Mouse (Mus musculus): Measurements from ENCODE around the gene Cyct. TPM values are rescaled to one million over a fixed set of nuclear protein-coding genes. Genes with fewer than 3 reads are reported as not detected.

Gene Cyct
- not detected in 2 replicates for polyA plus RNA-seq (2015; fragmentation: Nextera tagmentation; extraction: Ambion mirVana)

DNA sequence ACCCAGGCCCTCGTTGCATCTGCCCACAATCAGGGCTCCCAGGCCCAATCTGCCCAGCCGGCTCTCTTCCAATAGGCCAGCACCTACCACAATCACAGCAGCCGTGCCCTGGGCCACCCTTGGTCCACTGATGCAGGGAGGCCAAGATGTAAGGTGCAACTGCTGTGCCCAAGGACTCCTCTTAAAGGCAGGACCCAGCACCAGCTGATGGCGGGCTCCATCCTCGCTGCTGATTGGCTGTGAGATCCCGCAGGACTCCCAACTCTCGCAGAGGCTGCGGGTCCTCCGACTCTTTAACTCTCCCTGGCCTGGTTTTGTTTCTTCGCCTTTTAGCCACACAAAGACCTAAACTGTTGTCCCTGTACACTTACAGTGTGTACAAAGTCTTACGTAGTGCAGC, at the start of gene Cyct:
TSS of gene Cyct (minus strand) at position 225 of the 400 bp plus-strand sequence.
- no peak for ATAC-seq

DNA sequence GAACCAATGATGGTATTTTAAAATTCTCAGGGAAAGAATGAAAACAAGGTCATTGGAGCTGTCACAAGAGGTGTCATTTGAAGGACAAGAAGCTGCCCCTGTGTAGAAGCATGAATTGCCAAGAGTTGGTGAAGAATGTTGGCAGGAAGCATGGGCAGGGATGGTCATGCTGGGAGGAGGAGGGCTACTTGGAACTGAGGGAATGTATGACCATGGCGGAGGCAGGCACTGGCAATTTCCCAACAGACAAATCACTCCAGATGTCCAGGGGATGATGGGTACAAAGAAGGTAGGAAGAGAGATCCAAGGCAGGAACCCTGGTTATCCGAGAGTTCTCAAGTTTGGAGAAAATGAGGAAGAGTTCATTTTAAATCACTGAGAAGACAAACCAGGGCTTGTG, 49.7 kb upstream of the Cyct start:
- Histone ChIP-seq H3K27me3 (ENCODE audit: insufficient read depth, low read length) (peaks cover 25% of the 10 kb centered on the region), H3K4me3 (ENCODE audit: low read depth, low read length) (no peak overlapping the region), H3K9me3 (ENCODE audit: low read length) (no peaks in the 10 kb centered on the region), H3K4me2 (ENCODE audit: low read depth, low read length) (no peak overlapping the region), H3K9ac (replicated peaks) (no peak overlapping the region), H3K36me3 (replicated peaks; ENCODE audit: insufficient read depth, low read length) (no peaks in the 10 kb centered on the region), H3K4me1 (ENCODE audit: insufficient read depth) (peaks cover 8% of the 10 kb centered on the region), H3K27ac (ENCODE audit: low read depth) (no peak overlapping the region)
- WGBS (ENCODE audit: insufficient replicate concordance) = 70% methylated on average over 2 of the region's 2 CpGs
- DNase-seq (no peak), ATAC-seq (no peak)
- no peak for TF ChIP-seq EP300 (IDR thresholded peaks at IDR 0.05; ENCODE audit: low read depth)
- TF ChIP-seq CTCF (IDR thresholded peaks at IDR 0.05; ENCODE audit: low read depth) = no peak

More for the DNA sequence above, at the start of gene Cyct:
- WGBS (ENCODE audit: insufficient replicate concordance) = 84% methylated on average over 11 of the region's 11 CpGs
- TF ChIP-seq CTCF (IDR thresholded peaks at IDR 0.05; ENCODE audit: low read depth) (no peak), EP300 (IDR thresholded peaks at IDR 0.05; ENCODE audit: low read depth) (no peak)
- no peaks in the 10 kb centered on the region for H3K27me3 ChIP-seq (ENCODE audit: insufficient read depth, low read length)
- H3K4me2 ChIP-seq (ENCODE audit: low read depth, low read length) = no peak within 1 kb of the TSS
- H3K36me3 ChIP-seq (replicated peaks; ENCODE audit: insufficient read depth, low read length) = no peaks in the 10 kb centered on the region
- H3K27ac ChIP-seq (ENCODE audit: low read depth) = no peak within 1 kb of the TSS
- no peaks in the 10 kb centered on the region for H3K4me1 ChIP-seq (ENCODE audit: insufficient read depth)
- no peak within 1 kb of the TSS for H3K9ac ChIP-seq (replicated peaks)
- no peak for DNase-seq
- no peak within 1 kb of the TSS for H3K4me3 ChIP-seq (ENCODE audit: low read depth, low read length)
- H3K9me3 ChIP-seq (ENCODE audit: low read length) = no peaks in the 10 kb centered on the region

DNA sequence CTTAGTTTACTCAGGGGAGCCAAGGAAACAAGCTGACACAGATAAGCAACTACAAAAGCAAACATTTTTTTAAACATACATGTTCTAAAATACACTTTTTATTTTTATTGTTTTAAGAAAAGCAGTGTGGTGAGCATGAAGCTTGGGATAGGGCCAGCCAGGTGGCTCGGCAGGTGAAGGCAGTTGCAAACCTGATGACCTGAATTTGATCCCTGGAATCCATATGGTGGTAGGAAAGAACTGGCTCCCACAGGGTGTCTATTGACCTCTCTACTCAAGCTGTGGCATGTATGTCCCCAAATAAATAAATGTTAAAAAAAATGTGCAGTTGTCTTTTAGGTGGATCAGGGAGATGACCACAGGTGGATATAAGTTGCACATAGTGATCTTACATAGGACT, 49.3 kb upstream of the Cyct start:
- Histone ChIP-seq H3K4me1 (ENCODE audit: insufficient read depth) (peaks cover 8% of the 10 kb centered on the region), H3K27me3 (ENCODE audit: insufficient read depth, low read length) (peaks cover 29% of the 10 kb centered on the region), H3K27ac (ENCODE audit: low read depth) (no peak overlapping the region), H3K36me3 (replicated peaks; ENCODE audit: insufficient read depth, low read length) (no peaks in the 10 kb centered on the region), H3K4me2 (ENCODE audit: low read depth, low read length) (no peak overlapping the region), H3K9ac (replicated peaks) (no peak overlapping the region), H3K4me3 (ENCODE audit: low read depth, low read length) (no peak overlapping the region), H3K9me3 (ENCODE audit: low read length) (no peaks in the 10 kb centered on the region)
- ATAC-seq (no peak), DNase-seq (no peak)
- 60% methylated on average over 1 of the region's 1 CpGs for WGBS (ENCODE audit: insufficient replicate concordance)
- TF ChIP-seq CTCF (IDR thresholded peaks at IDR 0.05; ENCODE audit: low read depth) (no peak), EP300 (IDR thresholded peaks at IDR 0.05; ENCODE audit: low read depth) (no peak)

DNA sequence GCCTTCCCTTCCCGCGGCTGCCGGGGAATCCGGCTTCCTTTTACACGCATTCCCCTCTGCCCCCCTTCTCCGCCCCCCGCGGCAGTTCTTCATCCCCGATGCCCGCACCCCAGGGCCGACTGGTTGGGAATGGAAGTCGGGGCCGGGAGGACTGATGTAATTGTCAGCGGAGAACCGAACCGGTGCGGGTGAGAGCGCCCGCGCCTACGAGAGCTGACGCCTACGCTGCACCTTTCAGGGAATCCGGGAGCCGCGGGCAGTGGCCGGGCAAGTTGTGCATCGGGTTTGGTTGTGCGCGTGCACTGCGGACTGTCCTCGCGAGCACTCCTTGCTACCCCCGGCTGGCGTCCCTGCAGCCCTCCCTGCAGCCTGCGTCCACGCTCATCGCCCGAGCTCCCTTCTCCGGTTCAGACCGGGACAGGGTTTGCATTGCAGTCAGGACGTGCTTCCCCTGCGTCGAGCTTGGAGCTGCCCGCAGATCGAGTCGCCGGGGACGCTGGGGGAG, 46.7 kb upstream of the Cyct start:
- under 1% methylated on average over 48 of the region's 49 CpGs for WGBS (ENCODE audit: insufficient replicate concordance)
- TF ChIP-seq CTCF (IDR thresholded peaks at IDR 0.05; ENCODE audit: low read depth) (no peak), EP300 (IDR thresholded peaks at IDR 0.05; ENCODE audit: low read depth) (no peak)
- ATAC-seq (peak; percentile 25), DNase-seq (peak; percentile 31)
- H3K27me3 ChIP-seq (ENCODE audit: insufficient read depth, low read length) = peaks cover 36% of the 10 kb centered on the region
- no peaks in the 10 kb centered on the region for H3K36me3 ChIP-seq (replicated peaks; ENCODE audit: insufficient read depth, low read length)
- H3K9me3 ChIP-seq (ENCODE audit: low read length) = no peaks in the 10 kb centered on the region
- H3K27ac ChIP-seq (ENCODE audit: low read depth) = no peak overlapping the region
- peaks cover 8% of the 10 kb centered on the region for H3K4me1 ChIP-seq (ENCODE audit: insufficient read depth)
- peak overlapping the region; percentile 95 for H3K4me2 ChIP-seq (ENCODE audit: low read depth, low read length)
- H3K9ac ChIP-seq (replicated peaks) = peak overlapping the region; percentile 54
- peak overlapping the region; percentile 63 for H3K4me3 ChIP-seq (ENCODE audit: low read depth, low read length)

DNA sequence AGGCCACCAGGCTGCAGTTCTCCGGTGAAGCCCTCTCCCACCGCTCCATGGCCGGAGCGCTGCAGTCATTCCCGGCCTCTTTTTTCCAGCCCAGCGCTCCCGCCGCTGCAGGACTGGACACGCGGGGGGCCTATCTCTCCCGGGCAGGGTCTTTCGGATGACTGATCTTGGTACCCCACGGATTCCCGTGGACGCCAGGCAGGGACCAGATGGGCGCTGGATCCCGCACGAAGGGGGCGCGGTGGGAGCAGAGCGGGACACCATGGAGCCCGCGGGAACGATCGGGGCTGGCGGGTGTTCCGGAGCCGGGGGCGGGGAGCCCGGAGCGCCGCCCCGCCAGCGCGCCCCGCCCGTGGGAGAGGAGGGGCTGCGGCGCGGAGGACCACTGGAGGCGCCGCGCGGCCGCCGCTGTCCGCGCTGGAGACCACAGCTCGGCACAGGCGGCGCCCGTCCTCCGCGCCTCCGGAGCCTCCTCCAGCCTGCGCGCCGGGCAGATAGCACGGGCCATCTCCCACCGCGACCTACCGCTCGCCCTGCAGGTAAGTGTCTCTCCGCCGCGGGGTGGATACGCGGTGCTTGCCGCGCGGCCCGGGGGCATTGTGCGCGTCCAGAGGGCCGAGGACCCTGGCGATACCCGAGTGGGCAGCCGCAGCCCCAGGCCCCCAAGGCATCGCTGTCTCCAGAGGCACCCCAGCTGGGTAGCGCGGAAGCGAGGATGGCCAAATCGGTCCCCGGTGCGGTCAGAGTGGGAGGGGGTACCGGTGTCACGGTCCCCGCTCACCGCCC, 46.1 kb upstream of the Cyct start, which contains the start of gene Osbpl6:
TSS of gene Osbpl6 (plus strand) at position 358 of the 786 bp plus-strand sequence.
- no peaks in the 10 kb centered on the region for H3K36me3 ChIP-seq (replicated peaks; ENCODE audit: insufficient read depth, low read length)
- TF ChIP-seq EP300 (IDR thresholded peaks at IDR 0.05; ENCODE audit: low read depth) = no peak
- 0 out of 2 replicates have a peak, but pooled peaks have one; percentile 1 for TF ChIP-seq CTCF (IDR thresholded peaks at IDR 0.05; ENCODE audit: low read depth)
- H3K27me3 ChIP-seq (ENCODE audit: insufficient read depth, low read length) = peaks cover 36% of the 10 kb centered on the region
- ATAC-seq (peak; percentile 72), DNase-seq (peak; percentile 47)
- peak within 1 kb of the TSS; percentile 54 for H3K9ac ChIP-seq (replicated peaks)
- H3K9me3 ChIP-seq (ENCODE audit: low read length) = no peaks in the 10 kb centered on the region
- peak within 1 kb of the TSS; percentile 95 for H3K4me2 ChIP-seq (ENCODE audit: low read depth, low read length)
- H3K27ac ChIP-seq (ENCODE audit: low read depth) = no peak within 1 kb of the TSS
- H3K4me3 ChIP-seq (ENCODE audit: low read depth, low read length) = peak within 1 kb of the TSS; percentile 63
- H3K4me1 ChIP-seq (ENCODE audit: insufficient read depth) = peaks cover 8% of the 10 kb centered on the region
- 5% methylated on average over 67 of the region's 89 CpGs for WGBS (ENCODE audit: insufficient replicate concordance)

DNA sequence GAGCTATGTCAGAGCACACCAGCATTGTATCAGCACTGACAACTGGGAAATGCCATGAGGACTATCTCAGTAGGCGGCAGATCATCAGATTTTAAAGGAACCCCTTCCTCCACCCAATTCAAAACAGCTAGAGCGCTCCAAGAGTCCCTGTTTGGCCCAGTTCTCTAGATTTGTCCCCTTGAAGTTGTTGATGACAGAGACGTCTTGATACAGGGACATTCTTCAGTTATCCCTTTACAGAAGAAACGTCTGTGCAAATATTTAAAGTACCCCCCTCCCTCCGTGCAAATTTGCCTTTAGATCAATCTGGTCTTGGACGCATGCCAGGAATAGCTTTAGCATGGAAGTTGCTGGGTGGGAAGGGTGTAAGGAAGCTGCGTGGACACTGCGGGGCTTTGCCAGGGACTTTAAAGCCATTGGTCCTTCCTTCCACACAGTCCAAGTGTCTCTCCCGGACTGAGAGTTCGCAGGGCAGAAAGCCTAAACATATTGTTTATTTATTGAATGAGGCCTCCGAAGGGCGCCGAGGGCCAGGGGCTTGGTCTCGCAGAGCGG, 45.4 kb upstream of the Cyct start:
- H3K9me3 ChIP-seq (ENCODE audit: low read length) = no peaks in the 10 kb centered on the region
- H3K4me2 ChIP-seq (ENCODE audit: low read depth, low read length) = peak overlapping the region; percentile 95
- H3K4me1 ChIP-seq (ENCODE audit: insufficient read depth) = peaks cover 8% of the 10 kb centered on the region
- peak overlapping the region; percentile 63 for H3K4me3 ChIP-seq (ENCODE audit: low read depth, low read length)
- ATAC-seq = no peak
- H3K36me3 ChIP-seq (replicated peaks; ENCODE audit: insufficient read depth, low read length) = no peaks in the 10 kb centered on the region
- no peak overlapping the region for H3K27ac ChIP-seq (ENCODE audit: low read depth)
- 7% methylated on average over 15 of the region's 15 CpGs for WGBS (ENCODE audit: insufficient replicate concordance)
- peaks cover 36% of the 10 kb centered on the region for H3K27me3 ChIP-seq (ENCODE audit: insufficient read depth, low read length)
- H3K9ac ChIP-seq (replicated peaks) = peak overlapping the region; percentile 45; the same call in 1 of the 2 replicates
- TF ChIP-seq CTCF (IDR thresholded peaks at IDR 0.05; ENCODE audit: low read depth) (no peak), EP300 (IDR thresholded peaks at IDR 0.05; ENCODE audit: low read depth) (no peak)
- no peak for DNase-seq

Data from liver, postnatal 0 days (tissue).